In the genomic region with DNA sequence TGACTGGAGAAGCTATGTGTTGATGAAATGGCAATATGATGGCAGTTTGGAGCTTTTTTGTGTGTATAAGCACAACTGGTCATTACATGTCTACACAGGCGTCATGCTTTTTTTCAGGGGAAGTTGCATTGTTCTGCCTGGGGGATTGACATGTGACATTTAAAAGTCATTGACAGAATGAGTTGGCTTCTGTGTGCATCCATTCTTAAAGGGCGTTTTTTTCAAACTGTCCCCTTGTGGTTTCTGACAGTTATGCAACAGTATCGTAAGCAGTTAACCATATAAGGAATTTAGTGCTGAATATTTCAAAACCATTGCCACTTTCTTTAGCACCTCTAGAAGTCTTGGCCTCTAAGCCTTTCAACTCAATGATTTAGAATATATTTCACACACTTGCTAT, we compare ENCODE assay signal across 27 mouse cellular contexts.
A peak's percentile ranks its signal among the peaks of the same experiment; 100 is the strongest.
DNase-seq lines count a peak whose midpoint lies in the region; ATAC-seq lines count a peak whose summit lies in the region.
"Had no signal": no experiment of that assay in that cellular context is flagged by ENCODE, and none has a peak within 500 bp of the region (broad histone marks: within the 10 kb centered on the region; RNA-seq: fewer than 3 reads in every experiment).

No protein-coding gene starts in this region.

- no peaks in the 10 kb centered on the region for H3K9me3 ChIP-seq in forebrain, embryonic 13.5 days (replicated peaks)
- H3K9me3 ChIP-seq: embryonic facial prominence, embryonic 13.5 days; embryonic facial prominence, embryonic 15.5 days; forebrain, embryonic 10.5 days; forebrain, embryonic 12.5 days; forebrain, embryonic 15.5 days had no signal

- H3K27ac ChIP-seq in forebrain, embryonic 13.5 days, result no peak overlapping the region
- H3K27ac ChIP-seq: embryonic facial prominence, embryonic 13.5 days; embryonic facial prominence, embryonic 15.5 days; forebrain, embryonic 10.5 days; forebrain, embryonic 12.5 days; forebrain, embryonic 15.5 days had no signal

- H3K36me3 ChIP-seq in forebrain, embryonic 13.5 days (ENCODE audit: poor library complexity, severe bottlenecking), result no peaks in the 10 kb centered on the region
- H3K36me3 ChIP-seq: embryonic facial prominence, embryonic 13.5 days; embryonic facial prominence, embryonic 15.5 days; forebrain, embryonic 10.5 days; forebrain, embryonic 12.5 days; forebrain, embryonic 15.5 days; G1E had no signal

- 0 out of 2 replicates have a peak, but pooled peaks have one; percentile 25 for ATAC-seq in common myeloid progenitor, adult 5-6 weeks (replicated peaks; ENCODE audit: low read depth, poor library complexity, severe bottlenecking)
- peak; percentile 52 for ATAC-seq in megakaryocyte, adult 5-6 weeks (ENCODE audit: poor library complexity, severe bottlenecking)
- no peak for ATAC-seq in forebrain, embryonic 13.5 days
- ATAC-seq: activated CD4-positive, CD25-positive, alpha-beta regulatory T cell, adult 4 months; CD4-positive, CD25-positive, alpha-beta regulatory T cell, adult 4 months; forebrain, embryonic 15.5 days; forebrain, postnatal 0 days; Patski had no signal

- H3K4me3 ChIP-seq in forebrain, embryonic 13.5 days, result no peak overlapping the region
- H3K4me3 ChIP-seq: embryonic facial prominence, embryonic 13.5 days; embryonic facial prominence, embryonic 15.5 days; erythroblast, embryonic 14.5 days; forebrain, embryonic 10.5 days; forebrain, embryonic 12.5 days; forebrain, embryonic 15.5 days had no signal

- H3K4me1 ChIP-seq in forebrain, embryonic 13.5 days, result no peaks in the 10 kb centered on the region
- H3K4me1 ChIP-seq: embryonic facial prominence, embryonic 13.5 days; embryonic facial prominence, embryonic 15.5 days; forebrain, embryonic 10.5 days; forebrain, embryonic 12.5 days; forebrain, embryonic 15.5 days had no signal

- 90% methylated on average over 3 of the region's 3 CpGs for WGBS in forebrain, embryonic 13.5 days

- no peak overlapping the region for H3K9ac ChIP-seq in forebrain, embryonic 13.5 days
- H3K9ac ChIP-seq: embryonic facial prominence, embryonic 13.5 days; embryonic facial prominence, embryonic 15.5 days; forebrain, embryonic 12.5 days; forebrain, embryonic 15.5 days; forebrain, postnatal 0 days had no signal

- DNase-seq in layer of hippocampus, postnatal 10 days (ENCODE audit: low spot score in 2 of 2), result no peak
- no peak for DNase-seq in retina, postnatal 1 day
- DNase-seq: adrenal gland, adult 8-10 months; adrenal gland, postnatal 14 days; adrenal gland, postnatal 36 days; B cell, adult 2 months; cerebellum, adult 11-12 months; cerebellum, adult 2 months; cerebellum, adult 9-10 months; cerebellum, postnatal 10 days; cerebellum, postnatal 25 days; embryo, embryonic 11 days; forebrain, postnatal 0 days had no signal

- H3K27me3 ChIP-seq in forebrain, embryonic 13.5 days, result no peaks in the 10 kb centered on the region
- H3K27me3 ChIP-seq: CH12.LX; embryonic facial prominence, embryonic 13.5 days; embryonic facial prominence, embryonic 15.5 days; forebrain, embryonic 12.5 days; forebrain, embryonic 15.5 days; Patski had no signal

- no peak overlapping the region for H3K4me2 ChIP-seq in forebrain, embryonic 13.5 days
- H3K4me2 ChIP-seq: embryonic facial prominence, embryonic 13.5 days; embryonic facial prominence, embryonic 15.5 days; forebrain, embryonic 12.5 days; forebrain, embryonic 15.5 days had no signal
